Mouse (Mus musculus) embryo, embryonic 10.5 days (tissue): Measurements from ENCODE around the gene Cdh12.
"Not testable (repeated sequence)": the region's sequence is repeated elsewhere in the genome, so short reads cannot be mapped to it uniquely, and the experiment has no call there.

ENCODE experiments used
- DNase-seq: peaks from one replicate; pipeline ENCODE4 v3.0.0-alpha.2; 2015; ENCODE audit warnings: low spot score

Cdh12 gene

DNA sequence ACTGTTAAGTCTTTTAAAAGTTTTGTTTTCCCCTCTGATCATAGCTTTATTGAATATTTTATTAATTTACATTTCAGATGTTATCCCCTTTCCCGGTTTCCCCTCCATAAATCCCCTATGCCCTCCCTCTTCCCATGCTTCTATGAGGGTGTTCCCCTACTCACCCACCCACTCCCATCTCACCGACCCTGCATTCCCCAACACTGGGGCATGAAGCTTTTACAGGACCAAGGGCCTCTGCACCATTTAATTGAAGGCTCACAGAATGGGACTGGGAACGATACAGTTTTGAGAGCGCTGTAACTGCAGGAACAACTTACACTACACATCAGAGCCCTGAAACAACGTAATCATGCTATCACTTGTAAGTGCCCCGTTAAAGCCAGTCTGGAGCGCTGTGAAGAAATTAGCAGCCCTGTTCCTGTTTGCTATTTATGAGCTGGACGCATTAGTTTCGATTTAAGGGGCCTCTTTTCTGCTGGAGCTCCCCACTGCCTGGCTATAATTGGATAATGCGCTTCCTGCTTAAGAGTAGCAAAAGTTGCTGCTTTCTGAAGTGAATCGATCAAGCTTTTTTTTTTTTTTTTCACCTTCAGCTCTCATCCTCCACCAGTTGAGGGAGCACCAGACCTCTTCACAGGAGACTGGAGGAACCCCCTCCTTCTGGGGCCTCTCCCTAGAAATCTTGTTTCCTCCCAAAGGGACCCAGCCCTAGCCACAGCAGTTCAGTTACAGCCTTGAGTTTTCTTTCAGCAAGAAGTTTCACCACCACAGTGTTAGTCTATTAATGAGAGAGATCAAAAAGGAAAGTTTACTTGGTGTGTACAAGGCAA lies 660.2 kb downstream of the Cdh12 start:
- peak; percentile 59 for DNase-seq

DNA sequence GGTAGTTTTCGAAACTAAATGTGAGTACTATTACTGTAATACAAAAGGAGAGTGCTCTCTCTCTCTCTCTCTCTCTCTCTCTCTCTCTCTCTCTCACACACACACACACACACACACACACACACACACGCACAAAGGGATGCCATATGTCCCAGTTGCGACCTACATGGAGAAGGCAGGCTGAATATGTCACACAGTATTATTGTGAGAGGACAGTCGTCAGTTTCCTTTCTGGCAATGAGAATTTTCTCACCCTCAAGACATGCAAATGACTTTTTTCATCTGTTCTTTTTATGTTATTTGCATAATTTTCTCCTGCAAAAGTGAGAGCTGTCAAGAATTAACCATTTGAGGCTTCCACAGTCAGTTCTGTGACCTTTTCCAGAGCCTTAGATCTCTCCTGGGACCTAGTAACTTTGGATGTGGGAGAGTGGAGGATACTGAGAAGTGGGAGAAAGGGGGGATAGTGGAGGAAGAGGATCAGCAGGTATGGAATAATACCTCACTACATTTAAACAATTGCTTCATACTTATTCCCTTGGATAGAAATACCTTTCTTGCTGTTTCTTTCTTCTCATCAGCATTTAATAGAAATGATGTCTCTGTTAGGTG lies 660.9 kb downstream of the Cdh12 start:
- no peak for DNase-seq

DNA sequence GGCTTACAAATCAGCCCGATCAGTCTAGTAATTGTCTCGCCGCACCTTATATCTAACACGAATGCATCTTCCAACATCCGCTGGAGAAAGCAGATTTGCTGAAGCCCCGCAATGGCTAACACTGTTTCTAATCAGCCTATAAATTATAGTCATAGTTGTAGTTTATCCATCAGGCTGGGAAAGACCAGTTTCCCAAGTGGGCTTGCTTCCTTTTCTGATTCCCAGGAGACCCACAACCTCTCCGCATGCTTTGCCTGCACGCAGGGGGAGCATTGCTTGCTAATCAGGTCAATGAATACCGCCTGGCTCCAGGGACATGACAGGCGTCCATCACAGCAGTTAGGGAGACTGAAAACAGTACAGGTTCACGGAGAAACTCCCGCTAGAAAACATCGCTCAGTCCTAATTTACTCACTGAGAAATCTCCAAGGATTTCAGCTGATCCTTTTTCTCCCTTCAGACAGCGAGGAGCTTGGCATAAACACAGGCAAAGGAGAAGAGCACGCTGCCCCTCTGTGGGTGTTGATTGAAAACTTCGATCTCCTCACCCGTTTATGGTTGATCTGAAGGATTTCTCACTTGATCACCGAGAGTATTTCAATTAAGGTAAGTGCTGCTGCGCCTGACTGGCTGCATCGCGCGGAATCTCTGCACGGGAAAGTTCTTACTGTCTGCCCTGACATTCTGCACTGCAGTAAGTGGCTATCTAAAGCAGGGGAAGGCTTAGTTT lies 662.0 kb downstream of the Cdh12 start:
- peak; percentile 50 for DNase-seq

GRCm38 (mm10) chr15:21114775-21115174 lies 665.7 kb downstream of the Cdh12 start:
- DNase-seq, result not testable (repeated sequence)

- peak; percentile 22 for DNase-seq
Observed at GRCm38 (mm10) chr15:21130660-21131059, 681.6 kb downstream of the Cdh12 start.

DNA sequence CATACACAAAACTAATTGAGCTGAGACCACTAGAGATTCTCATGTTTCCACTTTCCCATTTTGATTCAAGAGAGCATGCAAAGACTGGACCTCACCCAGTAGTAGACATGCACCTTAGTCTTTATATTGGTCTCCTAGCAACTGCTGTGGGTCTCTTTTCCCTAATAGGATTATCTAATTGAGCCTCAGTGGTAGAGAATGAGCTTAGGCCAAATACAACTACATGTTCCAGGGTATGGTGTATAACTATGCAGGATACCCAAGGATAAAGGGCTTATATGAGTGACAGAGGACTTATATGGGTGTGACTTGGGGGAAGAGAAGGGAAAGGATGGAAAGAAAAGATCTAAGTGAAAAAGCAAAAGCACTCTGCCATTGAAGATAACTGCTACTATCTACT lies 683.9 kb downstream of the Cdh12 start:
- DNase-seq, result no peak

GRCm38 (mm10) chr15:21146896-21147295 lies 697.8 kb downstream of the Cdh12 start:
- no peak for DNase-seq

DNA sequence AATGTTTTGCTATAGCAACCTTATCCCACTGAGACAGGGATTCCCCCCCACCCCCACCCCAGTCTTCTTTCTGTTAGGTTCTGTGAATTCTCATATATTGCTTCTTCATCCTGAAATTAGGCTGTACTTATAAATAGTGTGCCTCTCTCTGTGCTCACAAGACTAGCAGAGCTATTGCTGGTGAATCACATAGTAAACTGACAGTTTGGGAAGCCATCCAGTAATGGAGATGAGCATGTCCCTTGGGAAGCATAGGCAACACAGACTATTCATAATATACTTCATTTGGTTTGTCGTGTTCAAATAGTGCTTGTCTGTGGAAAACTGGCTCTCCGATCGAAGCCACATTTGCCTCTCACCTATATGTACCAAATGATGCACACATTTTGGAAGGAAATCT lies 704.5 kb downstream of the Cdh12 start:
- no peak for DNase-seq

DNA sequence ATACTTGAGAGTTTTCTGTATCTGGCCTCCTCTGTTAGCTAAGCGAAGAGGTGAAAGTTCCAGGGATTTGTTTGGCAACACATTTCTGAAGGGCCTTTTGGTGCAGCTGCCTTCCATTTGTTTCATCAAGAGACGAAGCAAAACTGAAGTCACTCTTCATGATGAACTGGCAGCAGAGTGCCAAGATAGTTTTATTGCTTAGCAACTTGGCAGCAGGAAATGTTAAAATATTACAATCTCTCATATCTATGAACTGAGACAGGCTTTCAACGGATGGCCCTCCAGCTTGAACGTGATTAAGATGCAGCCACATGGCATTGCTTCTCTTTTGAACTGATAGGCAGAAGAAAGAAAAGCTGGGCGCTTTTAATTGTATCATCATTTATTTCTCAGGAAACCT lies 730.7 kb downstream of the Cdh12 start:
- DNase-seq, result no peak

DNA sequence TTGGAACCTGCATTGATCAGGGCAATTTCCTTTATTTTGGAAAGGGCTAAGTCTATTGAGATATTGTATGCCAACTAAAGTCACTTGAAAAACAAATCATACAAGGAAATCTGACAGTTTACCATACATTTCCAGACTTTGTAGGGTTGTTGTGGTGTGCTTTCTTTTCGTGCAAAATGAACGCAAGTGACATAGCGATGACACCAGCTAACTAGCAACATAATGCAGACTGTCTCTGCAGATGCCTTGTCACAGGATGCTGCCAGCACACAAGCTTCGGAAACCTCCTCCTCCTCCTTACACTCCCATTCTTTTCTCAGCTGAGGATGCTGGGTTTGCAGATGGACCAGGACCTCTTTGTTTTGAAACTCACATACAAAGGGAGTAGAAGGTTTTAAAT lies 731.1 kb downstream of the Cdh12 start:
- no peak for DNase-seq

DNA sequence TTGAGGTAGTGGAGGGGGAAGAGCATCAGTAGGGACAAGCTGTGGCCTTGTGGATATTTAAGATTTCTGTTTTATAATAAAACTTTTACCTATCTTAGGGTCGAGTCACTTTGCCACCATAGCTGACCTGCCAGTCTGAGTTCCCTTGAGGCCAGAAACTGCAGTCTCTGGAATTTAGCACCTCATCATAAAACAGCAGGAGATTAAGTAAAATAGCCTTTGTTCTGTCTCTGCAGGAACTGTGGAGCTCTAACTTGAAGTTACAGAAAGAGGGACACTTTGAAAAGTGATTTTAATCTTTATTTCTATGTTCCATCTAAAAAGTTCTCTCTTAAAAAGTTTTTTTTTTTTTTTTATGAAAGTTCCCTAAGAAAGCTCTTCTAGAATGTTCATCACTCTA lies 736.7 kb downstream of the Cdh12 start:
- no peak for DNase-seq

GRCm38 (mm10) chr15:21210089-21210488 lies 761.0 kb downstream of the Cdh12 start:
- not testable (repeated sequence) for DNase-seq

DNA sequence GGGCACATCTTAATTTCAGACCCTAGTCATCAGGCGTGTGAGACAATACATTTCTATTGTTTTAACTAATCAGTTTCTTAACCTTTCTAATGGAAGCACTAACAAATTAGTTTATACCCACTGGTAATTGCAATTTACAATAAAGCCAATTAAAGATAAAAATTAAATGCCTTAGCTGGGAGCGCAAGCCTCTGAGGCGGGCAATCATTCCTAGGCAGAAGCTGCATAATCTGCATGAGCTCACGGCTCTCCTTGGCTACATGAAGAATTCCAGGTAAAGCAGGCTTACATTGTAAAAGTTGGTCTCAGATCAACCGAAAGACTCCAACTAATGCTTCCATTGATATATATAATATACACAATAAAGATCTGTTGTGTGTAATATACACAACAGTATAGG lies 773.9 kb downstream of the Cdh12 start:
- no peak for DNase-seq

- no peak for DNase-seq
Observed at GRCm38 (mm10) chr15:21261318-21261717, 812.3 kb downstream of the Cdh12 start.

DNA sequence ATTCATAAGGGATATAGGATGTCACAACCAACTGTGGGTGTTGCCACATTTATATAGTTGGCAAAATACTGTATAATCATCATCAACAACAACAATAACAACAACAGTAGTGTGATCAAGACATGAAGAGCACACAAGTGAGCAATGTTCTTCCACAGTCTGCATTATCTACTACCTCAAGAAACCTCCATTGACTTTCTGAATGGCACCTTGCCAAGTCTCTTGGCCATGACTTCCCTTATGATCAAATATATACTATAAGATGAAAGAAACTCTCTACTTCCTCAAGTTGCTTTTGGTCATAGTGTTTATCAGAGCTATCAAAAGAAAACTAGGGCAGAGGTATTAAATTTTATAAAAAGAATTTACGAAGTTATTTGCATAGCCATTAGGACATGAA lies 820.8 kb downstream of the Cdh12 start:
- no peak for DNase-seq

GRCm38 (mm10) chr15:21297051-21297450 lies 848.0 kb downstream of the Cdh12 start:
- no peak for DNase-seq

DNA sequence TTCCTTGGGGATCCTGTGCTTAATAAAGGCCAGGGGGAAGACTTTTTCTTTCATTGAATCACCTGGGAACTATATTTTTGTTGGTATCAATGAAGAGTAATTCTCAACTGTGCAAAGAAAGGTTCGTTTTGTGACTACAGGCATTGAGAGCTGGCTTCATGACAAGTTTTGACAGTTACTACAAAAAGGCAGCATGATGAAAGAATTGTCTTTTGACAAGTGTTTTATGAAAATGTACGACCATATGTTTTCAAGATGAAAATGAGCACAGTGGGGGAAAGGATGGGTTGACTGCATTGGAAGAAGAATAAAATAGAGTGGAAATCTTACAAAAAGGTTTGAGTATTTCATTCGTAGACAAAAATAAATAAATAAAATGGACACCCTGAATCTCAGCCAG lies 866.4 kb downstream of the Cdh12 start:
- no peak for DNase-seq

GRCm38 (mm10) chr15:21343853-21344252 lies 894.8 kb downstream of the Cdh12 start:
- no peak for DNase-seq

DNA sequence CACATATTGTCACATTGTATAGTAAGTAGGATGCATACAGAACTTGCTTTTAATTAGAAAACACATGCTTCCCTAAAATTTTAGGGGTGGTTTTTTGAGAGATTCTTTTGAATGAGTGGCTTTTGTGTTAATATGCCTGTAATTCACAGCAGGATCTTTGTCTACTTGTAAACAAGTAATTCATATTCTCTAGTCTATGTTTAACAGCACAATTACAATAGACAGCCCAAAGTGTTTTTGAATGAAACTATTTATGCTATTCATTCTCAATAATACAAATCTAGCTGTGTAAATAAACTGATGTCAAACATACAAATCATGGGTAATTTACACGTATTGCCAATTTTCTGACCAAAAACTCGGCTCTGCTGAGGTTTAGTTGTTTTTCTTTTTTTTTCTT lies 895.3 kb downstream of the Cdh12 start:
- DNase-seq, result no peak

- DNase-seq, result peak; percentile 22
Observed at GRCm38 (mm10) chr15:21344749-21345148, 895.7 kb downstream of the Cdh12 start.

GRCm38 (mm10) chr15:21355356-21356101 lies 906.5 kb downstream of the Cdh12 start:
- DNase-seq, result no peak

DNA sequence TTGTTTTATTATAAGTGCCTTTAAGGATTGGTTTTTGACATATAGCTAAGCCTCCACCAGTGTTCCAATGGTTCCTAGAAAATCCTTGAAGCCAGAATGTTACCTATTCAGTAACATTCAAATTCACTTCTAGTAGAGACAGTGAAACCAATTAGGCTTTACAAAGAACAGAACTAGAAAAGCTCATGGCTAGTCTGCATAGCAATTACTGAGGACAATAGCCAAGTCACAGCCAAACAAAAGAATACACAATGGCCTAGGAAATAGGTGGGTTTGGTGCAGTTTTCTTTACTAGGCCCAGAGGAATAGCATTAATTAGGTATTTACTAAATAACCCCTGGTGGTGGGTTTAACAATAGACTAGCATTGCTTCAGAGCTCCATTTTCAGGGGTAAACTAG lies 917.3 kb downstream of the Cdh12 start:
- DNase-seq, result no peak
